Mouse (Mus musculus) megakaryocyte-erythroid progenitor cell, adult 5-6 weeks (primary cell): ENCODE measurements around the gene Tsen54. TPM values are rescaled to one million over a fixed set of nuclear protein-coding genes. Genes with fewer than 3 reads are reported as not detected.

Experiments used
- ATAC-seq: replicated peaks from 2 replicates; pipeline ENCODE4 v1.8.0; 2016; ENCODE audit warnings: mild to moderate bottlenecking, inconsistent platforms; ENCODE audit not compliant: severe bottlenecking, poor library complexity, low FRiP score, low TSS enrichment
- total RNA-seq, 2 experiments: library from RNA; stranded (forward) in 1 of 2; stranded (reverse) in 1 of 2; fragments of 200-1000, 215-1000 nt in 1 of 2; fragments of >200 nt in 1 of 2; fragmentation: Nextera tagmentation in 1 of 2; gene quantifications; 2 replicates each; pipeline ENCODE4 v1.2.3; 2014 to 2017

Gene Tsen54
- total RNA-seq (2014; fragmentation: Nextera tagmentation) (20.4 and 32.6 TPM in 2 replicates), total RNA-seq (2017) (16.8 and 17.1 TPM in 2 replicates)

- ATAC-seq, result peak; percentile 26; the same call in 1 of the 2 replicates
Observed at GRCm38 (mm10) chr11:115814605-115815450, at the start of gene Tsen54. TSS of gene Tsen54 (plus strand) at chr11:115814724.

- ATAC-seq, result peak; percentile 93
Observed at GRCm38 (mm10) chr11:115765103-115765606, 49.4 kb upstream of the Tsen54 start, which contains the start of gene Tmem94. TSS of gene Tmem94 (plus strand) at chr11:115765433.

- ATAC-seq, result peak; percentile 86
Observed at GRCm38 (mm10) chr11:115765607-115766141, 48.9 kb upstream of the Tsen54 start.

GRCm38 (mm10) chr11:115766356-115766943, 48.1 kb upstream of the Tsen54 start:
- no peak for ATAC-seq

GRCm38 (mm10) chr11:115766981-115767380, 47.5 kb upstream of the Tsen54 start:
- ATAC-seq, result no peak

- no peak for ATAC-seq
Observed at GRCm38 (mm10) chr11:115768896-115769295, 45.6 kb upstream of the Tsen54 start.

- no peak for ATAC-seq
Observed at GRCm38 (mm10) chr11:115774653-115775052, 39.9 kb upstream of the Tsen54 start.

- no peak for ATAC-seq
Observed at GRCm38 (mm10) chr11:115775821-115776665, 38.5 kb upstream of the Tsen54 start.

- no peak for ATAC-seq
Observed at GRCm38 (mm10) chr11:115776954-115777353, 37.6 kb upstream of the Tsen54 start.

- no peak for ATAC-seq
Observed at GRCm38 (mm10) chr11:115777487-115778335, 36.8 kb upstream of the Tsen54 start.

- ATAC-seq, result peak; percentile 83
Observed at GRCm38 (mm10) chr11:115779038-115779571, 35.4 kb upstream of the Tsen54 start.

- no peak for ATAC-seq
Observed at GRCm38 (mm10) chr11:115780141-115781070, 34.1 kb upstream of the Tsen54 start.

- no peak for ATAC-seq
Observed at GRCm38 (mm10) chr11:115786473-115786872, 28.1 kb upstream of the Tsen54 start.

- no peak for ATAC-seq
Observed at GRCm38 (mm10) chr11:115789787-115790186, 24.7 kb upstream of the Tsen54 start.

- no peak for ATAC-seq
Observed at GRCm38 (mm10) chr11:115791919-115792318, 22.6 kb upstream of the Tsen54 start.

GRCm38 (mm10) chr11:115792353-115792752, 22.2 kb upstream of the Tsen54 start:
- ATAC-seq, result no peak

- no peak for ATAC-seq
Observed at GRCm38 (mm10) chr11:115796898-115797297, 17.6 kb upstream of the Tsen54 start.
